Mouse (Mus musculus) left cerebral cortex, adult 8-10 months (tissue): ENCODE data around the gene Smim17. TPM values are rescaled to one million over a fixed set of nuclear protein-coding genes. Genes with fewer than 3 reads are reported as not detected.
"Not testable (repeated sequence)": the region's sequence is repeated elsewhere in the genome, so short reads cannot be mapped to it uniquely, and the experiment has no call there.

Source experiments
- DNase-seq, 2 experiments: peaks; one replicate each; pipeline ENCODE4 v3.0.0; 2022; ENCODE audit warnings: low spot score in 2 of 2
- total RNA-seq, 4 experiments: library from RNA; stranded (reverse); gene quantifications; 2 replicates each; pipeline ENCODE4 v1.2.4; 2022

The Smim17 gene
- total RNA-seq, result 10 to 100 TPM; 16.9 to 20.0 (median 18.4) TPM

DNA sequence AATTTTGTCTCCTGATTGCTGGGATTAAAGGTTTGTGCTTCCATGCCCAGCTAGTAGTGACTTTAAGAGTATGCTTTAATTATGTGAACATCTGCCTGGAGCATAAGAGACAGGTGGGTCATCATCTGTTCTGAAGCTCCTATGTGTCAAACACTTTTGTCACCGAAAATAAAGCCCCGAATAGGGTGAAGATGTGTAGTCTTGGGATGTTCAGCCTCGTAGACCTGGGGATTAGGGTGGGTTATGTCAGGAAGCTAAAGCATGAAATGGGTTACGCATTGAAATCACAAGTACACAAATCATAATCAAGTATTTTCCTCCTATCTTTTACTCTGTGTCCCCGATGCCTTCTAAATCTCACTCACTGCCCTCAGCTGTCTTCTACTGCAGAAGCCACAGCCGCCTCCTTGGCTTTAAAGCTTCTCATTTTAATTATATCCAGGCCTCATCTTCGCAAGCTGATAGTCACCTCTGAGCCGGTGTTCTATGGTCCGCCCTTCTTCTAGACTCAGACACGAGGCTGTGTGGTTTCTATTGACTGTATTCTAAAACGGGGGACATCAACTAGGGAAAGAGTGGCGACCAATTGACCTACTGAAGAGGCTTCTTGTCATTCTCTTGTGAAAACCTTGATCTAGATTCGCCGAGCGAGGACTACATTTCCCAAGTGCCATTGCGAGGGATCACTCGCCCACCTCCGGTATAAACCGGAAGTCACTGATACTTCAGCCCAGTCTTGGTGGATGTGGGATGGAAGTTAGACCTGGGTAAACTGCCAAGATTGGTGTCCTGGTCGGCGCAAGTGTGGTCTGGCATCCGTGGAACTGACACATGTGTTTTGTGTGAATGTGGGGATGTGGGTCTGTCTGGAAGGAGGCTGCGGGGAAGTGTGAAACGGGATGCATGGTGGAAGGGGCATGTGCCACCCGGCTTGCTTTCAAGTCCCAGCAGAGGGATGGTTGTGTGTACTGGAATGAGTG, at the start of gene Smim17:
Gene Smim17 (plus strand): TSS at position 720 of the 980 bp plus-strand sequence.
- peak; percentile 60 to 63 for DNase-seq

DNA sequence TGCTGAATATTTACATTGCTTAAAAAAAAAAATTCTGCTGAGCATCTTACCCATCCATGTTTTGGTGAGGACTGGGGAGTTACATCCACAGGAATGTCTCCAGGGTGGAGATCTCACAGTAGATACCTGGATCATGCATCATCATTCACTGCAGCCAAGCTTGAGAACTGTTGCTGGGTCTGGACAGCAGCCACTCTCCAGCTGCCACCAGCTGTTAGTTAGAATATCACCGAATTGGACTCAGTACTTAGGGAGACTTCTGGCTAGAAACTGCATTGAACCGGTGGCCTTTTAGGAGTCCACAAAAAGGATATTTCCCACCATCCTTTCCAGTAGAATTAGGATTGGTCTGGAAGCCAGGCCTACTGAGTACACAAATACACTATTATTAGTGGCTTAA, 40.4 kb upstream of the Smim17 start:
- no peak for DNase-seq

DNA sequence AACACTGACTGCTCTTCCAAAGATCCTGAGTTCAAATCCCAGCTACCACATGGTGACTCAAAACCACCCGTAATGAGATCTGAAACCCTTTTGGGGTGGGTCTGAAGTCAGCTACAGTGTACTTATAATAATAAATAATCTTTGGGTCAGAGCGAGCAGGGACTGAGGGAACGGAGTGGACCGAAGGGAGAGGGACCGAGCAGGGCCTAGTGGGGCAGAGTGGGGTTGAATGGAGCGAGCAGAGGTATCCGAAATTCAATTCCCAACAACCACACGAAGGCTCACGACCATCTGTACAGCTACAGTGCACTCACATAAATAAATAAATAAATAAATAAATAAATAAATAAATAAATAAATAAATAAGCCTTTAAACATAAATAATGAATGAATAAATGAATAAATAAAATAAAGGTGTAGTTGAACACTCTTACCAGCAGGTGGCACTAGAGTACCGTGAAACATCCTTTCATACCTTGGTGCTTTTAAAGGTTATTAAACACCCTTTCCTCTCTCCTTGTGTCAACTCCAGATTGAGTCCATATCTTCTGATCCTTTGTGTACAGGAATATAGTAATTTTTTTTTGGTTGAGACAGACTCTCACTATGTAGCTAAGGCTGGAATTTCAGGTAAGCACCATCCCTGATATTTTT, 39.5 kb upstream of the Smim17 start:
- DNase-seq, result no peak

DNA sequence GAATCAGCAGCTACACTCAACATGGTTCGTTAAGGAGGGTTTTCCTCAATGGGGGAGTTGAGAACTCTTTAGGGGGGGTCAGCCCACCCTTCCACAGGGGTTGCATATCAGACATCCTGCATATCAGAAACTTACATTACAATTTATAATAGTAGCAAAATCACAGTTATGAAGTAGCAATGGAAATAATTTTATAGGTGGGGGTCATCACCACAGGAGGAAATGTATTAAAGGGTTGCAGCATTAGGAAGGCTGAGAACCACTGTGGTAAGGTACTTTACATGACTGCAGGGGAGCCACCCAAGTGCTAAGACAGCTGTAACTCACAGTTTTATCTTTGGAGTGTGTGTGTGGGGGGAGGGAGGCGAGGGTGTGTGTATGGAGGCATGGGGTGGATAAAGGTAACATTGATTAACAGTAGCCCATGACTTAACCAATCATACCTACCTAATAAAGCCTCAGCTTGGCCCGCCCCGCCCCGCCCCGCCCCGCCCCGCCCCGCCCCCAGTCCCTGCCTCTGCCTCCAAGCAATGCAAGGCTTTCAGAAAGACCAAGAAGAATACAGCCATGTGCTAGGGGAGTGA, 37.9 kb upstream of the Smim17 start:
- DNase-seq, result no peak

DNA sequence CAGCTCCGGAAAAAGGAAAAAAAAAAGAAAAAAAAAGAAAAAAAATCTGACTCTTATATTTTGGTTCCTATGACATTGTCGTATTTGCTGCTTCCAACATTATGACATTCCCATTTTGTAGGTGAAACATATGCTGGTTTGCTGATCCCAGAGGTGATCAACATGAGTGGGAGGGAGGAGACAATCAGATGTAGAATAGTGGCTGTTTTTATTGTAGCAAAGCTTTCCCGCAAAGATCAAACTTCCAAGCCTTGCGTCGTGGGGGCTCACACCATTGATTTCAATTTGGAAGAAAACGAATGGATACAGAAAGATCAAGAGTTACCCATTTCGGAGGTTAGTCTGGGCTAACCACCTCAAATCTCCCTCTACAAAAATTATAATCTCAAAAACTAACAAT, 36.8 kb upstream of the Smim17 start:
- no peak for DNase-seq

DNA sequence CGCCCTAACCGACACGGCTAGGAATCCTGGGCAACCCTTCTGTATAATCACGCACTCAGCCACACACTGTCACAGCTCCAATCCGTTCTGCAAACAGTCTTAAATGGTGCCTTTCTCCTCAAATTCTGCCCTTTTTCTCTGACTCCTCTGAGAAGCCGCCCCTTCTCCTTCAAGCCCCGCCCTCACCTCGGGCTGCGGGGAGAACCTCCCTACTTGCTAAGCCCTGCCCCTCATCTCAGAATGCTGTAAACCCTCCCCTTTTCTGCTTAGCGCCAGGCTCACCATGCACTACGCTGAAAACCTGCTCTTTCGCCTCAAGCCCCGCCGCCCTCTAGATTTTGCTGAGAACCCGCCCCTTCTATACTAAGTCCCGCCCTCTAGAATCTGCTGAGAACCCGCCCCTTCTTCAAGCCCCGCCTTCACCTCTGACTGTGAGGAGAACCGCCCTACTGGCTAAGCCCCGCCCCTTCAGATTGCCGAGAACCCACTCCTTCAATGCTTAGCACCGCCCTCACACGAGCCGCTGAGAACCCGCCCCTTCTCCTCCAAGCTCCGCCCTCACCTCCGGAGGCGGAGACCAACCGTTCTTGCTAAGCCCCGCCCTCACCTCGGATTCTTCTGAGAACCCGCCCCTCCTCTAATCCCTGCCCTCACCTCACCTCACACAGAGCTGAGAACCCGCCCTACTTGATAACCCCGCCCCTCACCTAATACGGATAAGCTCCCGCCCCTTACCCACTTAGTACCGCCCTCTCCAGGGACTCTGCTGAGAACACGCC, 36.1 kb upstream of the Smim17 start:
- peak; percentile 82 to 99 for DNase-seq

DNA sequence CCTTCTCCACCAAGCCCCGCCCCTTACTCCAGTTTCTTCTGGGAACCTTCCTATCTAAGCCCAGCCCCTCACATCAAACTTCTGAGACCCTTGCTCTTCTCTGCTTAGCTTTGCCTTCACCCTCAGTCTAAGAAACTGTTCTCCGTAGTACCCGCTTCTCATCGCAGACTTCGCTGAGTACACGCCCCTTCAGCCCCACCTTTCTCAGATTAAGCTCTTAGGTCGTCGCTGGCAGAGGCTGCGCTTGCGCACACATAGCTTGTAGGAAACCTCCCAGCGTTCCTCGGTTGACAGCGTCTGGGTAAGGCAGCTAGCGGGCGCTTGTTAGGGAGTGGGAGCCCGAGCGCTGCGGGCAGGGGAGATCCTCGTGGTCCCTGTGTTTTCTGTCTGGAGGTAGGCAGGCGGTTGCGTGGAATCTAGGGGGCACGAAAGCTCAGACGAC, 35.4 kb upstream of the Smim17 start, which contains the start of gene Zfp78:
Gene Zfp78 (plus strand): TSS at position 234 of the 442 bp plus-strand sequence.
- DNase-seq, result peak in 1 of 2 experiments; percentile 88

DNA sequence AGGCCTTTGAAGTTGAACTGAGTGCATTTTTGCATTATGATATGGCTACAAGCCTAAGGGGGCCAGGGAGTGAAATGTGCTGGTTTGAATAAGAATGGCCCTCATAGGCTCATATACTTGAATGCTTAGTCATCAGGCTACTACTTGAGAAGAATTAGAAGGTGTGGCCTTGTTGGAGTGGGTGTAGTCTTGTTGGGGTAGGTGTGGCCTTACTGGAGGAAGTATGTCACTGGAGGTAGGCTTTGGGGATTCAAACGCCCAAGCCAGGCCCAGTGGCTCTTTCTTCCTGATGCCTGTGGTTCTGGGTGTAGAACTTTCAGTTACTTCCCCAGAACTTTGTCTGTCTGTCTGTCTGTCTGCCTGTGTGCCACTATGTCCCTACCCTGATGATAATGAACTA, 33.8 kb upstream of the Smim17 start:
- DNase-seq, result no peak

DNA sequence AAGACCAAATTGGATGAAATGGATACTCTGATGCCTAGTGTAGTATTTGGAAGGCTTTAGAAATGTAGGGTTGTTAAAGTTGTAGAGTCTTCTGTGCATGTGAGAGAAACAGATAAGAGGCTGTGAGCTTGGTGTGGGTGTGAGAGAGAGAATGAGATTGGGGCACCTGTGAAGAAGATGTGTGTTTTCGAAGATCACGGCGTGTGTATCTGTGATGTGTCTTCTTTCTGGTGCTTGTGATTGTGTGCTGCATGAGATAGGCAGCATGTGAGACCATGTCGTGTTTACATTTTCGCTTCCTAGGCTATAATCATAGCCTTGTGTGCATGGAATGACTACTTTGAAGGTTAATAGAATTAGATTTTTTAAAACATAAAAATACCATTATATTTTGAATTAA, 31.3 kb upstream of the Smim17 start:
- DNase-seq, result no peak

DNA sequence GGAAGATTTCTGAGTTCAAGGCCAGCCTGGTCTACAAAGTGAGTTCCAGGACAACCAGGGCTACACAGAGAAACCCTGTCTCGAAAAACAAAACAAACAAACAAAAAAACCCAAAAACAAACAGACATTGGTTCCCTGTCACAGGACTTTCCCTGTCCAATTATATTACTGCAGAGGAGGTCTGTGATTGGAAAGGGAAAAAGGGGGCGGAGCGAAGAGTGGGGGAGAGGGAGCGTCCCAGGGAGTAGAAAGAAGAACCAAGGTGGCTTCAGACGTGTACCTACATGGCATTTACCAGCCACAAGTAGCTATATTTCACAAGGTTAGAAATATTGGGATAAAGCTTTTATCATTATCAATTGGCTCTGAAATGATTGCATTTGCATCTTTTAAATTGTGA, 30.4 kb upstream of the Smim17 start:
- not testable (repeated sequence) for DNase-seq

DNA sequence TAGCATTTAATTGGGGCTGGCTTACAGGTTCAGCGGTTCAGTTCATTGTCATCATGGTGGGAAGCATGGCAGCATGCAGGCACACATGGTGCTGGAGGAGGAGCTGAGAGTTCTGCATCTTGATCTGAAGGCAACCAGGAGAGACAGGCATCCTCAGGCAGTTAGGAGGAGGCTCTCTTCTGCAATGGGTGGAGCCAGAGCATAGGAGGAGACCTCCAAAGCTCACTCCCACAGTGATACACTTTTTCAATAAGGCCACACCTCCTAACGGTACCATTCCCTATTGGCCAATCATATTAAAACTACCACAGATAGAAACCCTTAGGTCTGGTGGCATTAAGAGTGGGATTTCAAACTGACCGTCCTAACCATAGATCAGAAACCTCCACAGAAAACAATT, 29.1 kb upstream of the Smim17 start:
- DNase-seq, result no peak

DNA sequence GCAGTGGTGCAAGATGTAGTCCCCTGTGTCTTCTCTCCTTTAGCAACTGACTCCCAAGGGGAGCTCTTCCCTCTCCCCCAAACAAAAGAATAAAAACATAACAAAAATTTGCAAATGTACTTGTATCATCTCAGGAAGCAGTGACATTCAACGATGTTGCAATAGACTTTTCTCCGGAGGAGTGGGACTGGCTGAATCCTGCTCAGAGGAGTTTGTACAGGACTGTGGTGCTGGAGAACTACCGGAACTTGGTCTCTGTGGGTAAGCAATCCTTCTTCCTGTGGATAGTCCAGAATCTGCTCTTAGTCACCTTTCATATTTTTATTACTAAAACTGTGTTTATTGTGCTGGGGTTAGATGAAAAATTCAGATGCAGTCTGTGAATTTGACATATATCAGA, 25.5 kb upstream of the Smim17 start:
- DNase-seq, result no peak

DNA sequence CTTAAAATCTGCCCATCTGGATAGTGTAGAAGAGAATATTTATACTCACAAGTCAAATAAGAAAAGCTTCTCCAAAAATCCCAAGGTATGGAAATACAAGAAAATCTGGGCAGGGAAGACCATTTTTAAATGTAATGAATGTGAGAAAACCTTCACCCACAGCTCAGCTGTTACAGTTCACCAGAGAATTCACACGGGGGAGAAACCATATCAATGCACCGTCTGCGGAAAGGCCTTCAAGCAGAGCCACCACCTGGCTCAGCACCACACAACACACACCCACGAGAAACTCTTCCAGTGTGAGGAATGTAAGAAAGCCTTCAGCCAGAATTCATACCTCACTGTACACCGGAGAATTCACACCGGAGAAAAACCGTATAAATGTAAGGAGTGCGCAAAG, 20.1 kb upstream of the Smim17 start:
- peak in 1 of 2 experiments; percentile 86 for DNase-seq

DNA sequence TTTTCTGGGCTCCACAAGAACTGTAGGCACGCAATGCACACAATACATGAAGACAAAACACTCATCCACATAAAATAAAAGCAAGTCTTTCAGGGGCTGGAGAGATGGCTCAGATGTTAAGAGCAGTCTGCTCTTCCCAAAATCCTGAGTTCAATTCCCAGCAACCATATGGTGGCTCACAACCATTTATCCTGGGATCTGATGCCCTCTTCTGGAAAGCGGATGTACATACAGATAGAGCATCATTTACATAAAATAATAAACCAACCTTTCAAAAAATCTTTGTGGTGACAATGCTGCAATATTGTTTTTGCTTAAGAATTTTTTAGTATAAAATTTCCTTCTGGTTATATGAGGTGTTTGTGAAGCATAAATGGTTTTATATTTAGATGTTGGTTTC, 17.1 kb upstream of the Smim17 start:
- no peak for DNase-seq

DNA sequence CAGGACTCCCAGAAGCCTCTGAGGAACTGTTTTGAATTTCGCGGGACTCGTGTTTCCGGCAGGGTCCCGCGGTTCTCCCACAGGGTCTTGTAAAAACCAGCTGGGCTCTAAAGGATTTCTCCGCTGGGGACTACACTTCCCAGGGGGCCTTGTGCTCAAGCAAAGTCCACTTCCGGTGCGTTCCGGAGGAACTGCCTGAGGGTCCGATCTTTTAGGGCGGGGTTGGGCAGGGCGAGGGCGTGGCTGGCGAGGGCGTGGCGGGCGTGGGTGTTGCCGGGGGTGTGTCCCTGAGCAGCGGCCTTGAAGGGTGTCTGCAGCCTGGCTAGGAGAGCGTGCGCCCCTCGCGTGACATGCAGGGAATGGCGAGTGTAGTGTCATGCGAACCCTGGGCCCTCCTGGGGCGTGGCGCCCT, 15.5 kb upstream of the Smim17 start, which contains the start of gene Zfp28:
Gene Zfp28 (plus strand): TSS at position 252 of the 412 bp plus-strand sequence.
- peak; percentile 77 to 89 for DNase-seq

DNA sequence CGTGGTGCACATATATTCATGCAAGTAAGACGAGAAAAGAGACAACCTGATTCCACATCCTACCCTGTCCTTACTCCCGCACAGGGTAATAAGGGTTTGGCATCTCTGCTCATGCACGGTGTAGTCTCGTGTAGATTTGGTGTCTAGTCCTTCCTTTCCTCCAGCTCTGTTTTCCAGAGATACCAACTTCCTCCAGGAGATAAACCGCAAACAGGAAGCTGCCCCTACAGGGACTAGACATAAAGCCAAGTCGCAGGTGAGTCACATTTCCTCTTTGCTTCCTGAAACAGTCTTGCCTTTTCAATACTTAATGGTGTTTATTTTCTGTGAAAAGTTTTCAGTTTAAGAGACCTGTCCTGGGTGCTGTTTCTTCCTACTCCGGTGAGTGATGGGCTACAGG, 14.5 kb upstream of the Smim17 start:
- DNase-seq, result no peak

DNA sequence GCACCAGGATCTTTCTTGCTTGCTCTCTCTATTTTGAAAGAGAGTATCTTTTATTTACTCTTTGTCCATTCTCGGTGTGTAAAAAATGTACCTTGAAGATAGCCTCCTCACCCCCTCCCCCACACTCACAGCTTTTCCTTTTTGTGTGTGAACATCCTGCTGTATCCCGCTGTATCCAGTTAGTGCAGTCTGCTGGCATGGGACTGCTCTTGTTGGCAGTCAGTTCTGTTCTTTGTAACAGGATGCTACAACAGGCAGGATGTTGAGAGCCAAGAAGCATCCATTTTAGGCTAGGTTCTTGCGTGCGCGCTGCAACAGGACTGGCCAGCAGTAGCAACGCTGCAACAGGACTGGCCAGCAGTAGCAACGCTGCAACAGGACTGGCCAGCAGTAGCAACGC, 11.5 kb upstream of the Smim17 start:
- DNase-seq, result peak in 1 of 2 experiments; percentile 41

DNA sequence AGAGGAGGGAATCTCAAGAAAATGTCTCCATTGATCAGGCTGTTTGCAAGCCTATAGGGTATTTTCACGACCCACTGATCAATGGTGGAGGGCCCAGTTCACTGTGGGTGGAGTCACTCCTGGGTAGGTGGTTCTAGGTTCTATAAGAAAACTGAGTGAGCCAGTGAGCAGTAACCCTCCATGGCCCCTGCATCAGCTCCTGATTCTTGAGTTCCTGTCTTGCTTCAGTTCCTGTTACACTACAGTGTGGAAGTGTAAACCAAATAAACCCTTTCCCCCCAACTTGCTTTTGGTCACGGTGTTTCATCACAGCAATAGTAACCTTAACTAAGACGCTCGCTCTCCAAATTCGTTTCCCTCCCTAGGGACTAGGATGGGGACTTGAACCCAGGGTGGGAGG, 9.5 kb upstream of the Smim17 start:
- DNase-seq, result no peak

DNA sequence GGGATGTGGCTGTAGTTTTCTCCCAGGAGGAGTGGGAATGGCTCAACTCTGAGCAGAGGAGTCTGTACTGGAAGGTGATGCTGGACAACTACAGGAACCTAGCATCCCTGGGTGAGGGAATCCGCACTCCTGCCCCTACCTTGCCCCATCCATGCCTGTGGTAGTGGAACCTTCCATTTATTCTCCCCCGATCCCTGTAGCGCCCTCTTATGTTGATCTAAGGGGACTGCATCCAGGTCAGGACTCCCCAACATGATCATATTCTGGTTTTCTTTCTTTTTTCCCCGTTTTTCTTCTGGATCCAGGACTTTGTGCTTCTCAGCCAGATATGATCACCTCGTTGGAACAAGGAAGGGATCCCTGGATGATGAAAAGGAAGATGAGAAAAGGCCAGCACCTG, 9.1 kb upstream of the Smim17 start:
- no peak for DNase-seq

DNA sequence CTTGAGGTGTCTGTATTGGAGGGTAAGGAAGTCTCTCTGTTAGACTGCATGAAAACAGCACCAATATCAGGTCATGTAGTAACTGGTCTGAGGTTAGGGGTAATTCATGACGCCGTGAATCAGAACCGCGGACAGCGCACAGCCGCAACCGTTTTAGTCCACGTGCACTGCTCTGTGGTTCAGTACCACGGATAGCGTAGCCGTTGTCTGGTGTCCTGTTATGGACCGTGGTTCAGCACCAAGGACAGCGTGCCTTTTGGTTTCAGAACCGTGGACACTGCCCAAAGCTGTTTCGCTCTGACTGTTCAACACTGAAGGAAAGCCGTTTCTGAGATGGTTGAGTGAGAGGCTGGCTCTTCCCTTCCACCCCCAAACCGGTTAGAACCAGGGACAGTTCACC, 11.5 kb downstream of the Smim17 start, which contains the start of gene Gm20715:
Gene Gm20715 (plus strand): TSS at position 235 of the 400 bp plus-strand sequence.
- peak; percentile 43 for DNase-seq
